ENCODE assay signal across 10 mouse cellular contexts in the genomic region with DNA sequence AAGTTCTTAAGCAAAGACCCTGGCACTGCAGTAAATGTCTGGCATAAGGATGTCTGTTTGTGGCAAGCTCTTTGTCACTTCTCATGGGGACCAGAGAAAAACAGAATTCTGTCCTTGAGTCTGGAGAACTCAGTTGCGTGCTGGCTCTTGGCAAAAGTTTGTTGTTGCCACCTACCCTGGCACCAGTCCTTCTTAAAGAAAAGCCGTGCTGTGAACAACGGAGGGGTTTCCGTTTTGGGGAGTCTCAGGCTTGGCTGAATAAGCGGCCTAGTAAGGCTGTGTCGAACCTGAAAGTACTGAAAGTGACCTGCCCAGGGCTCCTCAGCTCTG. TPM values are rescaled to one million over a fixed set of nuclear protein-coding genes. Genes with fewer than 3 reads are reported as not detected.
DNase-seq lines count a peak whose midpoint lies in the region; ATAC-seq lines count a peak whose summit lies in the region.
"Had no signal": no experiment of that assay in that cellular context is flagged by ENCODE, and none has a peak within 500 bp of the region (broad histone marks: within the 10 kb centered on the region; RNA-seq: fewer than 3 reads in every experiment).

No protein-coding gene starts in this region.

- no peak overlapping the region for H3K4me2 ChIP-seq in kidney, embryonic 15.5 days
- no peak overlapping the region for H3K4me2 ChIP-seq in embryonic facial prominence, embryonic 11.5 days (ENCODE audit: low read depth, low read length)
- H3K4me2 ChIP-seq in heart, embryonic 16.5 days (ENCODE audit: low read depth, low read length) = no peak overlapping the region
- H3K4me2 ChIP-seq in liver, embryonic 15.5 days = no peak overlapping the region
- H3K4me2 ChIP-seq: midbrain, embryonic 12.5 days had no signal

- H3K9ac ChIP-seq in kidney, embryonic 15.5 days = no peak overlapping the region
- peak overlapping the region; percentile 45 for H3K9ac ChIP-seq in embryonic facial prominence, embryonic 11.5 days (replicated peaks; ENCODE audit: low read length)
- peak overlapping the region; percentile 68 for H3K9ac ChIP-seq in heart, embryonic 16.5 days (ENCODE audit: low read length)
- no peak overlapping the region for H3K9ac ChIP-seq in liver, embryonic 15.5 days
- H3K9ac ChIP-seq: midbrain, embryonic 12.5 days had no signal

- peak overlapping the region; percentile 88 for H3K27ac ChIP-seq in kidney, embryonic 15.5 days
- peak overlapping the region; percentile 89 for H3K27ac ChIP-seq in embryonic facial prominence, embryonic 11.5 days (replicated peaks; ENCODE audit: low read depth, low read length)
- H3K27ac ChIP-seq in heart, embryonic 16.5 days (ENCODE audit: low read length) = peak overlapping the region; percentile 84
- H3K27ac ChIP-seq in liver, embryonic 15.5 days (replicated peaks) = peak overlapping the region; percentile 78

- H3K9me3 ChIP-seq in kidney, embryonic 15.5 days (replicated peaks) = no peaks in the 10 kb centered on the region
- no peaks in the 10 kb centered on the region for H3K9me3 ChIP-seq in embryonic facial prominence, embryonic 11.5 days (replicated peaks; ENCODE audit: control insufficient read depth, low read length)
- H3K9me3 ChIP-seq in heart, embryonic 16.5 days (replicated peaks; ENCODE audit: control insufficient read depth, low read length) = no peaks in the 10 kb centered on the region
- H3K9me3 ChIP-seq in liver, embryonic 15.5 days (replicated peaks) = no peaks in the 10 kb centered on the region
- H3K9me3 ChIP-seq: midbrain, embryonic 12.5 days had no signal

- H3K27me3 ChIP-seq in kidney, embryonic 15.5 days = no peaks in the 10 kb centered on the region
- H3K27me3 ChIP-seq in embryonic facial prominence, embryonic 11.5 days (ENCODE audit: control insufficient read depth, insufficient read depth, low read length) = no peaks in the 10 kb centered on the region
- no peaks in the 10 kb centered on the region for H3K27me3 ChIP-seq in heart, embryonic 16.5 days (ENCODE audit: control insufficient read depth, insufficient read depth, low read length)
- peaks cover 50% of the 10 kb centered on the region for H3K27me3 ChIP-seq in liver, embryonic 15.5 days

- WGBS in kidney, embryonic 15.5 days = 43% methylated on average over 6 of the region's 6 CpGs
- WGBS in embryonic facial prominence, embryonic 11.5 days = 18% methylated on average over 6 of the region's 6 CpGs
- 25% methylated on average over 6 of the region's 6 CpGs for WGBS in heart, embryonic 16.5 days
- 40% methylated on average over 6 of the region's 6 CpGs for WGBS in liver, embryonic 15.5 days (ENCODE audit: insufficient replicate concordance)

- H3K36me3 ChIP-seq in kidney, embryonic 15.5 days = no peaks in the 10 kb centered on the region
- no peaks in the 10 kb centered on the region for H3K36me3 ChIP-seq in embryonic facial prominence, embryonic 11.5 days (replicated peaks; ENCODE audit: control insufficient read depth, insufficient read depth, low read depth, low read length)
- H3K36me3 ChIP-seq in heart, embryonic 16.5 days (ENCODE audit: control insufficient read depth, insufficient read depth) = no peaks in the 10 kb centered on the region
- no peaks in the 10 kb centered on the region for H3K36me3 ChIP-seq in liver, embryonic 15.5 days (replicated peaks)
- H3K36me3 ChIP-seq: midbrain, embryonic 12.5 days had no signal

- no peak overlapping the region for H3K4me3 ChIP-seq in kidney, embryonic 15.5 days (replicated peaks)
- H3K4me3 ChIP-seq in embryonic facial prominence, embryonic 11.5 days (ENCODE audit: low read depth, low read length) = no peak overlapping the region
- no peak overlapping the region for H3K4me3 ChIP-seq in heart, embryonic 16.5 days (ENCODE audit: low read length)
- H3K4me3 ChIP-seq in liver, embryonic 15.5 days (replicated peaks) = no peak overlapping the region
- H3K4me3 ChIP-seq: midbrain, embryonic 12.5 days had no signal

- H3K4me1 ChIP-seq in kidney, embryonic 15.5 days = peaks cover 77% of the 10 kb centered on the region
- H3K4me1 ChIP-seq in embryonic facial prominence, embryonic 11.5 days (ENCODE audit: control insufficient read depth, insufficient read depth, low read length) = peaks cover 14% of the 10 kb centered on the region
- peaks cover 71% of the 10 kb centered on the region for H3K4me1 ChIP-seq in heart, embryonic 16.5 days (ENCODE audit: control insufficient read depth, insufficient read depth, low read length)
- peaks cover 65% of the 10 kb centered on the region for H3K4me1 ChIP-seq in liver, embryonic 15.5 days (replicated peaks)

- ATAC-seq in kidney, embryonic 15.5 days (replicated peaks; ENCODE audit: low FRiP score) = no peak
- no peak for ATAC-seq in embryonic facial prominence, embryonic 11.5 days (replicated peaks; ENCODE audit: insufficient number of reproducible peaks, low FRiP score, low TSS enrichment, low read depth)
- no peak for ATAC-seq in heart, embryonic 16.5 days (replicated peaks; ENCODE audit: extremely low read depth, insufficient read depth, low FRiP score)
- ATAC-seq in liver, embryonic 15.5 days (ENCODE audit: insufficient read depth) = no peak

- DNase-seq in kidney, adult 9 months = no peak
- no peak for DNase-seq in embryonic facial prominence, embryonic 11.5 days (ENCODE audit: low spot score)
- no peak for DNase-seq in cerebellum, postnatal 36 days
- DNase-seq in testis, postnatal 14 days (ENCODE audit: low spot score) = no peak
- DNase-seq: cerebellum, adult 9-10 months; thymus, postnatal 14 days had no signal

RNA-seq across cellular contexts. Expression of gene Fignl1, which starts 24.0 kb away (rescaled TPM):
- 66.0 and 70.0 TPM in 2 replicates for polyA plus RNA-seq in kidney, embryonic 15.5 days (2015; fragmentation: Nextera tagmentation; extraction: Ambion mirVana)
- 103 and 119 TPM in 2 replicates for polyA plus RNA-seq in embryonic facial prominence, embryonic 11.5 days (2014; fragmentation: Nextera tagmentation; extraction: Ambion mirVana)
- polyA plus RNA-seq in heart, embryonic 16.5 days (2015; fragmentation: Nextera tagmentation; extraction: Ambion mirVana) = 46.3 and 56.0 TPM in 2 replicates
- 85.0 and 93.2 TPM in 2 replicates for polyA plus RNA-seq in liver, embryonic 15.5 days (2015; fragmentation: Nextera tagmentation; extraction: Ambion mirVana)

Comparison
In these comparisons a context has a peak if more than half of its experiments do, and no peak if none do; other contexts are left out.
1. H3K9ac ChIP-seq: peak in embryonic facial prominence, embryonic 11.5 days (single experiment) and heart, embryonic 16.5 days (single experiment); none in kidney, embryonic 15.5 days (single experiment) and liver, embryonic 15.5 days (single experiment).
2. Peak in every context shown above with its lines, with median percentiles within 50 percentile points of each other: H3K27ac ChIP-seq.